Mouse (Mus musculus): ENCODE measurements around the gene 4930513O06Rik. TPM values are rescaled to one million over a fixed set of nuclear protein-coding genes. Genes with fewer than 3 reads are reported as not detected.

Gene 4930513O06Rik
- polyA plus RNA-seq (2015; fragmentation: Illumina TruSeq; extraction: RNeasy Lipid Tissue Mini Kit (QIAGEN cat#74804); ENCODE audit: insufficient read depth, low replicate concordance): not detected

DNA sequence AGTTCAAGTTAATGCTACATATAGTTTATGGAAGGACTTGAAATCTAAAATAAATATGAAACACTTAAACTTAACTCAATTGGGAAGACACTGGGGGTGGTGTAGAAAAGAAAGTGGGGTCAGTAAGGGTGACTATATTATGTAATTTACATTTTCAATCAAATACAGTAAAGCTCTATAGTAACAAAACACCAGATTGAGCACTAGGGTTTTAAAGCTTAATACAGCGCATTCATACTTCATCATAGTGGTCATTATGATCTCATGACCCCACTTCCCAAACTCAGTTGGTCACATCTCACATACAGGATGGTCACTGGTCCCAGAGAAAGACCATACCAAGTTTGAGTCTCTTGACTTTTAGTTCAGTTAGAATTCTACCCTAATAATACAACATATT is at the start of gene 4930513O06Rik:
Gene 4930513O06Rik (plus strand): TSS at position 301 of the 400 bp plus-strand sequence.

DNA sequence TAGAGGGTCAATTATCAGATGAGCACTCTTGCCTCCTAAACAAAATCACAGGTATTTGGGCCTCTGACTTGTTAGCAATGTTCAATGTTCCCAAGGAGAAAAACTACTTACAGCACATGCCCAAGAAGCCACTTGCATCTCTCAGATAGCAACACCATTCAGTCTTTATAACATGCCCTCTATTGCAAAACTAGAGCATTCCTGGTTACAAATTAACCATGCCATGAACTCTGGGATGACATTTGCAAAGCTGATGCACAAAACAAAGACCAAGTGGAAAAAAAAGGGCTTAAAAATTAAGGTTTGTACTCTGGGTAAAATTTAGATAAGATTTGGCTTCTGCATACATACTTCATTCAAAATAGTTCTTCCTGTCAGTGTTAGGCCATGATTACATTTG is 966 bp upstream of the 4930513O06Rik start, which contains the start of gene Serpina7:
Gene Serpina7 (minus strand): TSS at position 160 of the 400 bp plus-strand sequence.

Other genes starting within 250 kb of the 4930513O06Rik start
- not detected for gene Nrk, start 171.8 kb upstream of the 4930513O06Rik start, polyA plus RNA-seq (2015; fragmentation: Illumina TruSeq; extraction: RNeasy Lipid Tissue Mini Kit (QIAGEN cat#74804); ENCODE audit: insufficient read depth, low replicate concordance)
- gene Serpina7, start 1.0 kb upstream of the 4930513O06Rik start, polyA plus RNA-seq (2015; fragmentation: Illumina TruSeq; extraction: RNeasy Lipid Tissue Mini Kit (QIAGEN cat#74804); ENCODE audit: insufficient read depth, low replicate concordance): not detected
- not detected for gene 4933428M09Rik, start 93.0 kb downstream of the 4930513O06Rik start, polyA plus RNA-seq (2015; fragmentation: Illumina TruSeq; extraction: RNeasy Lipid Tissue Mini Kit (QIAGEN cat#74804); ENCODE audit: insufficient read depth, low replicate concordance)
- gene Mum1l1, start 123.8 kb downstream of the 4930513O06Rik start, polyA plus RNA-seq (2015; fragmentation: Illumina TruSeq; extraction: RNeasy Lipid Tissue Mini Kit (QIAGEN cat#74804); ENCODE audit: insufficient read depth, low replicate concordance): 0.36 TPM
- gene Trap1a, start 247.4 kb downstream of the 4930513O06Rik start, polyA plus RNA-seq (2015; fragmentation: Illumina TruSeq; extraction: RNeasy Lipid Tissue Mini Kit (QIAGEN cat#74804); ENCODE audit: insufficient read depth, low replicate concordance): not detected